In genomic region chr7:130630956-130631355, GRCm38 (mm10) we compare ENCODE assay signal across 17 mouse cellular contexts. TPM values are rescaled to one million over a fixed set of nuclear protein-coding genes. Genes with fewer than 3 reads are reported as not detected.
DNase-seq lines count a peak whose midpoint lies in the region; ATAC-seq and TF ChIP-seq lines count a peak whose summit lies in the region.
"Had no signal": no experiment of that assay in that cellular context is flagged by ENCODE, and none has a peak within 500 bp of the region (broad histone marks: within the 10 kb centered on the region; RNA-seq: fewer than 3 reads in every experiment).

No protein-coding gene starts in this region.

- no peak for ATAC-seq in kidney, embryonic 16.5 days (ENCODE audit: low FRiP score, low TSS enrichment)
- ATAC-seq: forebrain, embryonic 13.5 days; forebrain, embryonic 16.5 days; Patski had no signal

- TF ChIP-seq POLR2A in kidney, adult 2 months (IDR thresholded peaks at IDR 0.05; ENCODE audit: low read depth, low read length), result no peak

- peak overlapping the region; percentile 41 for H3K27ac ChIP-seq in gastrocnemius, adult 2 months
- peak overlapping the region; percentile 62; the same call in 1 of the 2 replicates for H3K27ac ChIP-seq in kidney, adult 2 months (ENCODE audit: insufficient read depth, low read depth, low read length)
- peak overlapping the region; percentile 72 for H3K27ac ChIP-seq in kidney, embryonic 16.5 days (ENCODE audit: low read length)
- H3K27ac ChIP-seq: forebrain, embryonic 13.5 days; hindbrain, embryonic 12.5 days; hindbrain, embryonic 15.5 days; intestine, embryonic 15.5 days had no signal

- intact Hi-C loops in gastrocnemius, adult 2 months (cut with DNase I), result no loop called here

- no peaks in the 10 kb centered on the region for H3K9me3 ChIP-seq in kidney, embryonic 16.5 days (ENCODE audit: low read length)
- H3K9me3 ChIP-seq: forebrain, embryonic 10.5 days; forebrain, embryonic 13.5 days; heart, embryonic 13.5 days; hindbrain, embryonic 12.5 days; hindbrain, embryonic 15.5 days; intestine, embryonic 15.5 days had no signal

- peak; percentile 27 to 39 for DNase-seq in cerebellum, postnatal 14 days
- no peak for DNase-seq in cerebellum, adult 8-10 months
- no peak for DNase-seq in gastrocnemius, adult 2 months
- no peak for DNase-seq in gastrocnemius, postnatal 25 days
- DNase-seq in kidney, adult 2 months, result no peak
- no peak for DNase-seq in kidney, postnatal 25 days
- DNase-seq in kidney, postnatal 4 days, result no peak

- H3K27me3 ChIP-seq in kidney, adult 2 months (replicated peaks; ENCODE audit: control insufficient read depth, insufficient read depth, low read length), result no peaks in the 10 kb centered on the region
- no peaks in the 10 kb centered on the region for H3K27me3 ChIP-seq in kidney, embryonic 16.5 days (ENCODE audit: insufficient read depth, low read length)
- H3K27me3 ChIP-seq: heart, embryonic 13.5 days; hindbrain, embryonic 12.5 days; hindbrain, embryonic 15.5 days; intestine, embryonic 15.5 days; Patski had no signal

- no peak overlapping the region for H3K4me2 ChIP-seq in kidney, embryonic 16.5 days (replicated peaks; ENCODE audit: low read depth, low read length)
- H3K4me2 ChIP-seq: forebrain, embryonic 13.5 days; hindbrain, embryonic 12.5 days; hindbrain, embryonic 15.5 days; intestine, embryonic 15.5 days had no signal

- WGBS in kidney, adult 2 months, result 97% methylated on average over 3 of the region's 3 CpGs
- WGBS in kidney, embryonic 16.5 days, result 89% methylated on average over 3 of the region's 3 CpGs

- peaks cover 29% of the 10 kb centered on the region for H3K4me1 ChIP-seq in kidney, adult 2 months (ENCODE audit: control insufficient read depth, insufficient read depth, low read length)
- peaks cover 18% of the 10 kb centered on the region for H3K4me1 ChIP-seq in kidney, embryonic 16.5 days (ENCODE audit: insufficient read depth, low read length)
- H3K4me1 ChIP-seq: hindbrain, embryonic 15.5 days had no signal

- H3K4me3 ChIP-seq in gastrocnemius, adult 2 months, result no peak overlapping the region
- H3K4me3 ChIP-seq in kidney, adult 2 months (ENCODE audit: insufficient read depth, low read depth, low read length), result no peak overlapping the region
- H3K4me3 ChIP-seq in kidney, embryonic 16.5 days (ENCODE audit: low read length), result no peak overlapping the region
- H3K4me3 ChIP-seq: forebrain, embryonic 10.5 days; forebrain, embryonic 13.5 days; heart, embryonic 13.5 days; hindbrain, embryonic 12.5 days; hindbrain, embryonic 15.5 days; intestine, embryonic 15.5 days had no signal

- TF ChIP-seq CTCF in gastrocnemius, adult 2 months (IDR thresholded peaks at IDR 0.05), result no peak
- TF ChIP-seq CTCF in kidney, adult 2 months (conservative IDR thresholded peaks at IDR 0.05; ENCODE audit: insufficient read depth, insufficient read length, low read depth, low read length), result no peak

- no peaks in the 10 kb centered on the region for H3K36me3 ChIP-seq in kidney, adult 2 months (ENCODE audit: control insufficient read depth, insufficient read depth, low read length)
- no peaks in the 10 kb centered on the region for H3K36me3 ChIP-seq in kidney, embryonic 16.5 days (ENCODE audit: insufficient read depth, low read length)
- H3K36me3 ChIP-seq: forebrain, embryonic 10.5 days; G1E; heart, embryonic 13.5 days; hindbrain, embryonic 12.5 days; hindbrain, embryonic 15.5 days; intestine, embryonic 15.5 days had no signal

- no peak overlapping the region for H3K9ac ChIP-seq in kidney, embryonic 16.5 days (replicated peaks; ENCODE audit: low read length)
- H3K9ac ChIP-seq: forebrain, embryonic 13.5 days; heart, embryonic 13.5 days; hindbrain, embryonic 12.5 days; hindbrain, embryonic 15.5 days; intestine, embryonic 15.5 days had no signal

RNA-seq across cellular contexts. Expression of gene Tacc2, which starts 53.7 kb away (rescaled TPM):
- 100 to 1,000 TPM; 515 to 576 TPM for total RNA-seq in gastrocnemius, adult 2 months (2021)
- 100 to 1,000 TPM; 422 to 535 TPM for total RNA-seq in gastrocnemius, postnatal 25 days (2021)
- 72.2 and 78.4 TPM in 2 replicates for polyA plus RNA-seq in kidney, adult 2 months (2012; rRNA removed)
- 31.3 and 40.0 TPM in 2 replicates for polyA plus RNA-seq in kidney, embryonic 16.5 days (2015; fragmentation: Nextera tagmentation; extraction: Ambion mirVana)
- polyA plus RNA-seq: G1E had no signal

RNA-seq across cellular contexts. Expression of gene Nsmce4a, which starts 58.0 kb away (rescaled TPM):
- total RNA-seq in gastrocnemius, adult 2 months (2021), result 10 to 100 TPM; 28.6 to 33.8 TPM
- 10 to 100 TPM; 25.8 to 26.5 TPM for total RNA-seq in gastrocnemius, postnatal 25 days (2021)
- polyA plus RNA-seq in kidney, adult 2 months (2012; rRNA removed), result 39.8 and 44.4 TPM in 2 replicates
- polyA plus RNA-seq in kidney, embryonic 16.5 days (2015; fragmentation: Nextera tagmentation; extraction: Ambion mirVana), result 155 and 159 TPM in 2 replicates

Comparison
In these comparisons a context has a peak if more than half of its experiments do, and no peak if none do; other contexts are left out.
1. DNase-seq: peak in cerebellum, postnatal 14 days (2 of 2); none in cerebellum, adult 8-10 months (single experiment), gastrocnemius, adult 2 months (single experiment), gastrocnemius, postnatal 25 days (single experiment), kidney, adult 2 months (single experiment), kidney, postnatal 25 days (0 of 2) and kidney, postnatal 4 days (0 of 2).
2. Peak in every context shown above with its lines, with median percentiles within 50 percentile points of each other: H3K27ac ChIP-seq.